9 mouse cellular contexts compared by ENCODE assay signal in genomic region chr3:86129757-86130156, GRCm38 (mm10). TPM values are rescaled to one million over a fixed set of nuclear protein-coding genes. Genes with fewer than 3 reads are reported as not detected.
DNase-seq lines count a peak whose midpoint lies in the region; ATAC-seq and TF ChIP-seq lines count a peak whose summit lies in the region.
"Had no signal": no experiment of that assay in that cellular context is flagged by ENCODE, and none has a peak within 500 bp of the region (broad histone marks: within the 10 kb centered on the region; RNA-seq: fewer than 3 reads in every experiment).

No protein-coding gene starts in this region.

- no peak for ATAC-seq in kidney, embryonic 16.5 days (ENCODE audit: low FRiP score, low TSS enrichment)
- no peak for ATAC-seq in embryonic facial prominence, embryonic 11.5 days (replicated peaks; ENCODE audit: insufficient number of reproducible peaks, low FRiP score, low TSS enrichment, low read depth)
- no peak for ATAC-seq in hindbrain, embryonic 14.5 days (ENCODE audit: low FRiP score)
- ATAC-seq in midbrain, embryonic 11.5 days (ENCODE audit: low FRiP score) = no peak; the same call in 1 of the 2 replicates

- peak; percentile 41; the same call in 1 of the 2 replicates for TF ChIP-seq CTCF in spleen, adult 2 months (IDR thresholded peaks at IDR 0.05; ENCODE audit: extremely low read depth, insufficient read depth, insufficient read length, insufficient replicate concordance)

- peaks cover 25% of the 10 kb centered on the region for H3K36me3 ChIP-seq in kidney, embryonic 16.5 days (ENCODE audit: insufficient read depth, low read length)
- H3K36me3 ChIP-seq in embryonic facial prominence, embryonic 11.5 days (replicated peaks; ENCODE audit: control insufficient read depth, insufficient read depth, low read depth, low read length) = no peaks in the 10 kb centered on the region
- peaks cover 3% of the 10 kb centered on the region; the same call in 1 of the 2 replicates for H3K36me3 ChIP-seq in hindbrain, embryonic 14.5 days (replicated peaks; ENCODE audit: control insufficient read depth, insufficient read depth)
- no peaks in the 10 kb centered on the region for H3K36me3 ChIP-seq in midbrain, embryonic 11.5 days (ENCODE audit: control insufficient read depth, insufficient read depth, low read length)
- no peaks in the 10 kb centered on the region for H3K36me3 ChIP-seq in spleen, adult 2 months (ENCODE audit: control insufficient read depth, insufficient read depth, low read length)

- no peak overlapping the region for H3K4me3 ChIP-seq in kidney, embryonic 16.5 days (ENCODE audit: low read length)
- no peak overlapping the region for H3K4me3 ChIP-seq in embryonic facial prominence, embryonic 11.5 days (ENCODE audit: low read depth, low read length)
- no peak overlapping the region for H3K4me3 ChIP-seq in hindbrain, embryonic 14.5 days (replicated peaks; ENCODE audit: low read length)
- no peak overlapping the region for H3K4me3 ChIP-seq in midbrain, embryonic 11.5 days (ENCODE audit: low read depth, low read length)
- H3K4me3 ChIP-seq in spleen, adult 2 months (ENCODE audit: extremely low read depth, insufficient read depth, insufficient read length) = no peak overlapping the region
- H3K4me3 ChIP-seq: limb, embryonic 15.5 days had no signal

- H3K9me3 ChIP-seq in kidney, embryonic 16.5 days (ENCODE audit: low read length) = no peaks in the 10 kb centered on the region
- no peaks in the 10 kb centered on the region for H3K9me3 ChIP-seq in embryonic facial prominence, embryonic 11.5 days (replicated peaks; ENCODE audit: control insufficient read depth, low read length)
- H3K9me3 ChIP-seq in hindbrain, embryonic 14.5 days (ENCODE audit: control insufficient read depth, low read length) = no peaks in the 10 kb centered on the region
- H3K9me3 ChIP-seq in midbrain, embryonic 11.5 days (ENCODE audit: control insufficient read depth, low read length) = no peaks in the 10 kb centered on the region
- H3K9me3 ChIP-seq: limb, embryonic 15.5 days had no signal

- no peaks in the 10 kb centered on the region for H3K27me3 ChIP-seq in kidney, embryonic 16.5 days (ENCODE audit: insufficient read depth, low read length)
- no peaks in the 10 kb centered on the region for H3K27me3 ChIP-seq in embryonic facial prominence, embryonic 11.5 days (ENCODE audit: control insufficient read depth, insufficient read depth, low read length)
- no peaks in the 10 kb centered on the region for H3K27me3 ChIP-seq in hindbrain, embryonic 14.5 days (ENCODE audit: control insufficient read depth, insufficient read depth, low read length)
- no peaks in the 10 kb centered on the region for H3K27me3 ChIP-seq in midbrain, embryonic 11.5 days (ENCODE audit: control insufficient read depth, insufficient read depth, low read length)
- H3K27me3 ChIP-seq in spleen, adult 2 months (ENCODE audit: control insufficient read depth, insufficient read depth, low read length) = no peaks in the 10 kb centered on the region
- H3K27me3 ChIP-seq: limb, embryonic 15.5 days had no signal

- no peak overlapping the region for H3K4me2 ChIP-seq in kidney, embryonic 16.5 days (replicated peaks; ENCODE audit: low read depth, low read length)
- no peak overlapping the region for H3K4me2 ChIP-seq in embryonic facial prominence, embryonic 11.5 days (ENCODE audit: low read depth, low read length)
- no peak overlapping the region for H3K4me2 ChIP-seq in hindbrain, embryonic 14.5 days (replicated peaks)
- no peak overlapping the region for H3K4me2 ChIP-seq in midbrain, embryonic 11.5 days
- H3K4me2 ChIP-seq: limb, embryonic 15.5 days had no signal

- no peak overlapping the region for H3K9ac ChIP-seq in kidney, embryonic 16.5 days (replicated peaks; ENCODE audit: low read length)
- no peak overlapping the region for H3K9ac ChIP-seq in embryonic facial prominence, embryonic 11.5 days (replicated peaks; ENCODE audit: low read length)
- no peak overlapping the region for H3K9ac ChIP-seq in hindbrain, embryonic 14.5 days
- no peak overlapping the region for H3K9ac ChIP-seq in midbrain, embryonic 11.5 days (ENCODE audit: low read length)
- H3K9ac ChIP-seq: limb, embryonic 15.5 days had no signal

- DNase-seq in kidney, adult 18-20 months = peak; percentile 59
- DNase-seq in adrenal gland, postnatal 36 days = peak; percentile 52 to 70
- DNase-seq in embryonic facial prominence, embryonic 11.5 days (ENCODE audit: low spot score) = peak; percentile 82
- peak; percentile 91 for DNase-seq in hindbrain, embryonic 14.5 days (ENCODE audit: low spot score)
- peak; percentile 82 to 83 for DNase-seq in left cerebral cortex, adult 18-20 months (ENCODE audit: low spot score in 2 of 2)
- DNase-seq in midbrain, embryonic 11.5 days (ENCODE audit: low spot score, missing footprints) = peak; percentile 97
- DNase-seq in spleen, adult 2 months (ENCODE audit: low read depth in 1 of 2, low spot score in 2 of 2) = peak in 1 of 2 experiments; percentile 42

- no peak for TF ChIP-seq POLR2A in spleen, adult 2 months (IDR thresholded peaks at IDR 0.05; ENCODE audit: low read depth, low read length)

- WGBS in kidney, embryonic 16.5 days = 12% methylated on average over 6 of the region's 6 CpGs
- WGBS in embryonic facial prominence, embryonic 11.5 days = 15% methylated on average over 6 of the region's 6 CpGs
- WGBS in hindbrain, embryonic 14.5 days = 17% methylated on average over 6 of the region's 6 CpGs
- WGBS in midbrain, embryonic 11.5 days = 13% methylated on average over 6 of the region's 6 CpGs
- WGBS in spleen, adult 2 months = 18% methylated on average over 6 of the region's 6 CpGs

- no peak overlapping the region for H3K27ac ChIP-seq in kidney, embryonic 16.5 days (ENCODE audit: low read length)
- H3K27ac ChIP-seq in embryonic facial prominence, embryonic 11.5 days (replicated peaks; ENCODE audit: low read depth, low read length) = no peak overlapping the region
- no peak overlapping the region for H3K27ac ChIP-seq in hindbrain, embryonic 14.5 days
- no peak overlapping the region for H3K27ac ChIP-seq in midbrain, embryonic 11.5 days (ENCODE audit: low read depth, low read length)
- no peak overlapping the region for H3K27ac ChIP-seq in spleen, adult 2 months (ENCODE audit: insufficient read depth, low read length)
- H3K27ac ChIP-seq: limb, embryonic 15.5 days had no signal

- no peaks in the 10 kb centered on the region for H3K4me1 ChIP-seq in kidney, embryonic 16.5 days (ENCODE audit: insufficient read depth, low read length)
- no peaks in the 10 kb centered on the region for H3K4me1 ChIP-seq in embryonic facial prominence, embryonic 11.5 days (ENCODE audit: control insufficient read depth, insufficient read depth, low read length)
- no peaks in the 10 kb centered on the region for H3K4me1 ChIP-seq in hindbrain, embryonic 14.5 days (replicated peaks; ENCODE audit: control insufficient read depth, insufficient read depth, low read length)
- no peaks in the 10 kb centered on the region for H3K4me1 ChIP-seq in midbrain, embryonic 11.5 days (ENCODE audit: control insufficient read depth, insufficient read depth, low read length)
- H3K4me1 ChIP-seq in spleen, adult 2 months (ENCODE audit: control insufficient read depth, insufficient read depth, insufficient read length) = no peaks in the 10 kb centered on the region
- H3K4me1 ChIP-seq: limb, embryonic 15.5 days had no signal

RNA-seq across cellular contexts. Expression of gene Rps3a1, which starts 12.7 kb away (rescaled TPM):
- polyA plus RNA-seq in kidney, embryonic 16.5 days (2015; fragmentation: Nextera tagmentation; extraction: Ambion mirVana) = 1,116 and 1,127 TPM in 2 replicates
- 100 to 1,000 TPM; 819 TPM for total RNA-seq in adrenal gland, postnatal 36 days (2021)
- polyA plus RNA-seq in embryonic facial prominence, embryonic 11.5 days (2014; fragmentation: Nextera tagmentation; extraction: Ambion mirVana) = 1,393 and 1,448 TPM in 2 replicates
- 624 and 685 TPM in 2 replicates for polyA plus RNA-seq in hindbrain, embryonic 14.5 days (2014; fragmentation: Nextera tagmentation; extraction: Ambion mirVana)
- 100 to 1,000 TPM; 416 to 437 TPM for total RNA-seq in left cerebral cortex, adult 18-20 months (2021)
- polyA plus RNA-seq in midbrain, embryonic 11.5 days (2014; fragmentation: Nextera tagmentation; extraction: Ambion mirVana) = 1,104 and 1,128 TPM in 2 replicates
- polyA plus RNA-seq in spleen, adult 2 months (2012; rRNA removed) = 185 and 218 TPM in 2 replicates
